Mouse (Mus musculus) hematopoietic stem cell, adult 5-6 weeks (primary cell): ENCODE data around the gene Rmnd1. TPM values are rescaled to one million over a fixed set of nuclear protein-coding genes. Genes with fewer than 3 reads are reported as not detected.

Source experiments
- ATAC-seq, 2 experiments: fragments of 125-278 bp in 1 of 2; replicated peaks in 1 of 2; 2 replicates each; pipeline ENCODE4 v1.8.0; 2016 to 2017; ENCODE audit warnings: inconsistent platforms in 2 of 2, mild to moderate bottlenecking in 2 of 2, moderate number of reproducible peaks in 2 of 2, low read depth in 1 of 2, moderate TSS enrichment in 1 of 2; ENCODE audit not compliant: low FRiP score in 2 of 2, poor library complexity in 2 of 2, severe bottlenecking in 2 of 2, insufficient read depth in 1 of 2, low TSS enrichment in 1 of 2
- total RNA-seq: library from RNA; stranded (forward); fragments of 172-1452, 232-1000 nt; gene quantifications from 2 replicates; pipeline ENCODE4 v1.2.3, GENCODE M21; 2017

Rmnd1 gene
- total RNA-seq, 1 experiment from 2014 or later: 38.5 TPM

DNA sequence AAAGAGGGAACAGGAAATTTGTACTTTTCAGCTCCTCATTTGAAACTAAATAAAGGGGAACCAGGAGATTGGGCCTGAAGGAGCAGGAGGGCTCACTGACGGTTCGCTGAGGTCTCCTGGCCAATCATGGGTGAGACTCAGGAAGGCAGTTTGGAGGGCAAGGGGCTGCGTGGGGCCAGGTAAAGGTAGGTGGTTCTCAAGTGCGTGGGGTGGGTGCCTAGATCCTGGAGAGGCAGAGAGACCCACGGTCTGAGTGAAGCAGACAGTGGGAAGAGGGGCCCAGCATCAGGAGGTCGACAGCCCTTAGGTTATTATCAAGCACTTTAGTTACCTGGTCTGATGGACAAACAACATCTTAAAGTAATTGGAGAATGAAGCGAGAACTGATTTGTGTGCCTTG is 57.9 kb downstream of the Rmnd1 start:
- ATAC-seq: no peak

- ATAC-seq: no peak
These were observed 58.6 kb downstream of the Rmnd1 start for GRCm38 (mm10) chr10:4373558-4373957.

- ATAC-seq: peak; percentile 24 to 70; a peak in 2 of 4 replicates
These were observed 60.2 kb downstream of the Rmnd1 start for GRCm38 (mm10) chr10:4372011-4372410.

DNA sequence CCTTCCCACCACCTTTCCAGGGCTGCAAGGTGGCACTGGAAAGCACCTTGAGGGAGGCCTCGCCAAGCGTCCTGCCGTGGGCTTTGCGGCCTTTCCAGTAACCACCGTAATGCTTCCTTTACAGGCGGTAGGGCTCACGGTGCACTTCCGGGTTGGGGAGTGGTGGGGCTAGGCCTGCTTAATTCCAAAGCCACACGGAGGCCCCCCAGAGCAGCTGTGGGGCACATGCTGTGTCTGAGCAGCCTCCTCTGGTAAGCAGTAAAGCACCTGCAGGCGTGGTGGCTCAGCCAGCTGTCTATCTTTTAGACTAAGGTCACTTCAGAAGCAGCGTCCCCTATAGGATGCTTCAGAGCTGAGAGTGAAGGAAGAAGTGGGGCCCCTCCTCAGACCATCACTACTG is 62.1 kb downstream of the Rmnd1 start:
- no peak for ATAC-seq

GRCm38 (mm10) chr10:4364618-4365017 is 67.6 kb downstream of the Rmnd1 start:
- no peak for ATAC-seq

DNA sequence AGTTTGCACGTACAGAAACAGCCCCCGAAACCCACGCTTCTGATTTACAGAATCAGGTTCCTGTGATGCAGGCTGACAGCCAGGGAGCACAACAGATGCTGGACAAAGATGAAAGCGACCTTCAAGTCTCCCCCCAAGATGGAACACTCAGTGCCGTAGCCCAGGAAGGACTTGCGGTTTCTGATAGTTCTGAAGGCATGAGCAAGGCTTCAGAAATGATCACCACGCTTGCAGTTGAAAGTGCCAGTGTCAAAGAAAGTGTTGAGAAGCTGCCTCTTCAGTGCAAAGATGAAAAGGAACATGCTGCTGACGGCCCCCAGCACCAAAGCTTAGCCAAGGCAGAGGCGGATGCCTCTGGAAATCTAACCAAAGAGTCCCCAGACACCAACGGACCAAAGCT is 74.8 kb downstream of the Rmnd1 start:
- no peak for ATAC-seq

GRCm38 (mm10) chr10:4356640-4357039 is 75.5 kb downstream of the Rmnd1 start:
- ATAC-seq: peak; percentile 17 to 27; a peak in 1 of 4 replicates

GRCm38 (mm10) chr10:4355882-4356451 is 76.2 kb downstream of the Rmnd1 start:
- ATAC-seq: 0 out of 4 replicates have a peak, but pooled peaks have one; percentile 7 to 10

GRCm38 (mm10) chr10:4354371-4355260 is 77.6 kb downstream of the Rmnd1 start:
- ATAC-seq: no peak

Other genes starting within 250 kb of the Rmnd1 start
- gene Akap12, start 166.0 kb downstream of the Rmnd1 start, total RNA-seq: 0.35 and 0.50 TPM in 2 replicates
- 13.9 and 15.9 TPM in 2 replicates for gene Zbtb2, start 44.3 kb downstream of the Rmnd1 start, total RNA-seq
- 19.3 and 31.4 TPM in 2 replicates for gene Armt1, start 79 bp upstream of the Rmnd1 start, total RNA-seq
- not detected in 2 replicates for gene Ccdc170, start 50.1 kb upstream of the Rmnd1 start, total RNA-seq
- gene Esr1, start 179.2 kb upstream of the Rmnd1 start, total RNA-seq: 19.2 and 26.8 TPM in 2 replicates